Mouse (Mus musculus): Measurements from ENCODE around the gene Rnf225. TPM values are rescaled to one million over a fixed set of nuclear protein-coding genes. Genes with fewer than 3 reads are reported as not detected.
"Not testable (repeated sequence)": the region's sequence is repeated elsewhere in the genome, so short reads cannot be mapped to it uniquely, and the experiment has no call there.

Gene Rnf225
- total and polyA plus RNA-seq, 2 experiments, result 0.09 to 0.65 TPM

DNA sequence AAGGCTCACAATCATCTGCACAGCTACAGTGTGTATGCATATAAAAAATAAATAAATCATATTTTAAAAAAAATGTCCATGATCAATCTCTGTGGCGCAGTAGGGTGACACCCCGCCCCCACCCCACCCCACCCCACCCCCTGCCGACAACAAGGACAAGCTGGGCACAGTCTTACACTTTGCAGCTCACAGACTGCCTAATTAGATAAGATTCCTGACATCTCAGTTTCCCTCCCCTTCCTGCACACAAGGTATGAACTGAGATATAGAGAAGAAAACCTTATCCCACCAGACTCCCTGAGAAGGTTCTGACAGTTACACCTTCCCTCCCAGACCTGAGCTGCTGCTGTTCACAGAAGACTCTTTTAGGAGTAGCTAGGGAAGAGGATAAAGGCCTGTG is 7.6 kb downstream of the Rnf225 start:
- Histone ChIP-seq H3K4me1 (ENCODE audit: control insufficient read depth, insufficient read depth, low read length) (peaks cover 2% of the 10 kb centered on the region; the same call in 1 of the 2 replicates), H3K79me2 (ENCODE audit: control insufficient read depth, insufficient read depth, low read length) (no peaks in the 10 kb centered on the region), H3K4me3 (ENCODE audit: insufficient read depth, low read depth, low read length) (no peak overlapping the region), H3K36me3 (ENCODE audit: control insufficient read depth, insufficient read depth, low read length) (no peaks in the 10 kb centered on the region), H3K27me3 (ENCODE audit: control insufficient read depth, insufficient read depth, low read length) (no peaks in the 10 kb centered on the region), H3K27ac (replicated peaks; ENCODE audit: insufficient read depth, low read depth, low read length) (no peak overlapping the region), H3K9ac (ENCODE audit: low read depth, low read length) (no peak overlapping the region)
- DNase-seq (ENCODE audit: extremely low read depth, low read depth, low spot score), result no peak
- 79% methylated on average over 3 of the region's 3 CpGs for WGBS
- TF ChIP-seq CTCF (IDR thresholded peaks at IDR 0.05; ENCODE audit: low read depth, low read length), result no peak
- no peak for TF ChIP-seq POLR2A (IDR thresholded peaks at IDR 0.05; ENCODE audit: extremely low read depth, insufficient read depth, low read length)

DNA sequence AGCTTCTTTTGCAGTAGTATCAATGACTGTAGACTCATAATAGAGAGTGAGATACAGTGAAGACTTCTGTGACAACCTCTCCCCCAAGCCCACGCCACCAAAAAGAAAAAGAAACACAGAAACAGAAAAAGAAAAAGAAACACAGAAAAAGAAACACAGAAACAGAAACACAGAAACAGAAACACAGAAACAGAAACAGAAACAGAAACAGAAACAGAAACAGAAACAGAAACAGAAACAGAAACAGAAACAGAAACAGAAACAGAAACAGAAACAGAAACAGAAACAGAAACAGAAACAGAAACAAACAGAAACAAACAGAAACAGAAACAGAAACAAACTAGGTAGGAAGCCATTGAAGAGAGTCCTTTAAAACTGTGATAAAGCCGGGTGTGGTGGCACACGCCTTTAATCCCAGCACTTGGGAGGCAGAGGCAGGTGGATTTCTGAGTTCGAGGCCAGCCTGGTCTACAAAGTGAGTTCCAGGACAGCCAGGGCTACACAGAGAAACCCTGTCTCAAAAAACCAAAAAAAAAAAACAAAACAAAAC is 10.1 kb downstream of the Rnf225 start:
- not testable (repeated sequence) for H3K36me3 ChIP-seq (ENCODE audit: control insufficient read depth, insufficient read depth, low read length); DNase-seq (ENCODE audit: extremely low read depth, low read depth, low spot score); H3K79me2 ChIP-seq (ENCODE audit: control insufficient read depth, insufficient read depth, low read length); H3K4me1 ChIP-seq (ENCODE audit: control insufficient read depth, insufficient read depth, low read length); H3K4me3 ChIP-seq (ENCODE audit: insufficient read depth, low read depth, low read length); H3K27me3 ChIP-seq (ENCODE audit: control insufficient read depth, insufficient read depth, low read length); H3K9ac ChIP-seq (ENCODE audit: low read depth, low read length); H3K27ac ChIP-seq (replicated peaks; ENCODE audit: insufficient read depth, low read depth, low read length)
- WGBS, result 90% methylated on average over 4 of the region's 4 CpGs

DNA sequence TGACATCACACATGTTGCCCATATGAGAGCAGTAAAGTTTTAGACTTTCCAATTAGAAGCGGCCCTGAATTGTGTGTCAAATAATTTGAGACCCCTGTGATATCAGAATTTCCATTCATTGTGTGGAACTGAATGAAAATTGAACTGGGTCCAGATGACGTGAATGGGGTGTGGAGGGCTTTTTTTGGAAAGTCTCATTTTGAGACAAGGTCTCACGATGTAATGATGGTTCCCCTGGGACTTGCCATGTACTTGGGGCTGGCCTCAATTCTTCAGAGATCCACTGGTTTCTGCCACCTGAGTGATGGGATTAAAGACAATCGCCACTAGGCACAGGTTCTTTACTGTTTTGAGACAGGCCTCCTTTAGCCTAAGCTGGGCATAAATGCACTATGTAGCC is 13.4 kb downstream of the Rnf225 start:
- Histone ChIP-seq H3K9ac (ENCODE audit: low read depth, low read length) (no peak overlapping the region), H3K36me3 (ENCODE audit: control insufficient read depth, insufficient read depth, low read length) (no peaks in the 10 kb centered on the region), H3K79me2 (ENCODE audit: control insufficient read depth, insufficient read depth, low read length) (no peaks in the 10 kb centered on the region), H3K4me1 (ENCODE audit: control insufficient read depth, insufficient read depth, low read length) (no peaks in the 10 kb centered on the region), H3K4me3 (ENCODE audit: insufficient read depth, low read depth, low read length) (no peak overlapping the region), H3K27ac (replicated peaks; ENCODE audit: insufficient read depth, low read depth, low read length) (no peak overlapping the region), H3K27me3 (ENCODE audit: control insufficient read depth, insufficient read depth, low read length) (no peaks in the 10 kb centered on the region)
- DNase-seq (ENCODE audit: extremely low read depth, low read depth, low spot score), result no peak
- TF ChIP-seq POLR2A (IDR thresholded peaks at IDR 0.05; ENCODE audit: extremely low read depth, insufficient read depth, low read length), result no peak
- TF ChIP-seq CTCF (IDR thresholded peaks at IDR 0.05; ENCODE audit: low read depth, low read length), result no peak
- WGBS, result 90% methylated on average over 4 of the region's 4 CpGs

DNA sequence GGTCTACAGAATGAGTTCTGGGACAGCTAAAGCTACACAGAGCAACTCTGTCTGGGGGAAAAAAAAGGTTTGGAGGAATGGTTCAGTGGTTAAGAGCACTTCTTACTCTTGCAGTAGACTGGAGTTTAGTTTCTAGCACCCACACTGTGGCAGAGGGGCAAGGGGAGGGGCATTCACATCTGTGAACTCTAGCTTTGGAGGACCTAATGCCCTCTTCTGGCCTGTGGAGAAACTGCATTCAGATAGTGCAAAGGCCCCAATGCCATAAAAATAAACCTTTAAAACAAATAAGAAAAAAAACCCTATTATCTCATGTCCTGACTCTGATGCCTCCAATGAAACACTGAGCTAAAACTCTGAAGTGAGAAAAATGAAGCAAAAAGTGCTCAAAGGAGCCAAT is 16.3 kb downstream of the Rnf225 start:
- no peaks in the 10 kb centered on the region for H3K36me3 ChIP-seq (ENCODE audit: control insufficient read depth, insufficient read depth, low read length)
- H3K4me3 ChIP-seq (ENCODE audit: insufficient read depth, low read depth, low read length), result no peak overlapping the region
- no peaks in the 10 kb centered on the region for H3K79me2 ChIP-seq (ENCODE audit: control insufficient read depth, insufficient read depth, low read length)
- H3K4me1 ChIP-seq (ENCODE audit: control insufficient read depth, insufficient read depth, low read length), result no peaks in the 10 kb centered on the region
- no peak overlapping the region for H3K27ac ChIP-seq (replicated peaks; ENCODE audit: insufficient read depth, low read depth, low read length)
- no peaks in the 10 kb centered on the region for H3K27me3 ChIP-seq (ENCODE audit: control insufficient read depth, insufficient read depth, low read length)
- peak; percentile 25 for DNase-seq (ENCODE audit: extremely low read depth, low read depth, low spot score)
- H3K9ac ChIP-seq (ENCODE audit: low read depth, low read length), result no peak overlapping the region
- no peak for TF ChIP-seq POLR2A (IDR thresholded peaks at IDR 0.05; ENCODE audit: extremely low read depth, insufficient read depth, low read length)
- TF ChIP-seq CTCF (IDR thresholded peaks at IDR 0.05; ENCODE audit: low read depth, low read length), result peak; percentile 39

DNA sequence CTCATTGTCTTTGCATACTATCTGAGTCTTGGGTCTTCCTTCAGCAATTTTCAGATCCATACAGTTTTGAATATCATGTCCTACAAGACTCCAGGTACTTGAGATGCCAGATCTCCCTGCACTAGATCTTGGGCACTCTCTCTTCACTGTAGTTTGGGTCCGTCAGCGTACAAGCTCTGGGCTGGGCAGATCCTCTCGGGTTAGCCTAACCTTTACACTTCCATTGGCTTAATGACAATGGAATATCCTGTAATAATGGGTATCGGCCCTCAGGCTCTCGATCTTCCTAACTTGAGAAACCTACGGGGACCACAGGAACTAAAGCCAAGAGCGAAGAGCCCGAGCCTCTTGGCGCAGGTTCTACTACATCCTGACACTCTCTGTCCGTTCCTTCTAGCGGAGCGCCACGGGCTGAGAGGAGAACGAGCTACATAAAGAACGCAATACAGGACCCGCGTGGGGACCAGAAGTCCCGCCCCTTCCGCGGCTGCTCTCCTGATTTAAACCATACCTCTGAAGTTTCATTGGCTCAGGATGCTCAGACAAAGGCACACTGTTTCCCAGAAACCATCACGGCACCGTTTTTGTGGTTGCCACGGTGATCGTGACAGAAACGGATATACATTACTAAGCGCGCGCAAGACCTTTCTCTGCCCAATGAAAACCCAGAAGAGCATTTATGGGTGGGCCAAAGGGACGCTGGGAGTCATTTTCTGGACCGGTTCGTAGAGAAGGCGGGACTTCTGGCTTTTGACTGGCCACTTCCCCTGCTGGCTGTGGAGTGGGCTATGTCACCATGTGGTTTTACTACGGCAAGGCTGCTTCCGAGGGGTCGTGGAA is 22.0 kb downstream of the Rnf225 start:
- Histone ChIP-seq H3K9ac (ENCODE audit: low read depth, low read length) (peak overlapping the region; percentile 44), H3K4me3 (ENCODE audit: insufficient read depth, low read depth, low read length) (peak overlapping the region; percentile 44), H3K36me3 (ENCODE audit: control insufficient read depth, insufficient read depth, low read length) (no peaks in the 10 kb centered on the region), H3K4me1 (ENCODE audit: control insufficient read depth, insufficient read depth, low read length) (peaks cover 2% of the 10 kb centered on the region), H3K27me3 (ENCODE audit: control insufficient read depth, insufficient read depth, low read length) (no peaks in the 10 kb centered on the region), H3K27ac (replicated peaks; ENCODE audit: insufficient read depth, low read depth, low read length) (peak overlapping the region; percentile 25), H3K79me2 (ENCODE audit: control insufficient read depth, insufficient read depth, low read length) (no peaks in the 10 kb centered on the region)
- TF ChIP-seq POLR2A (IDR thresholded peaks at IDR 0.05; ENCODE audit: extremely low read depth, insufficient read depth, low read length) (no peak), CTCF (IDR thresholded peaks at IDR 0.05; ENCODE audit: low read depth, low read length) (no peak)
- DNase-seq (ENCODE audit: extremely low read depth, low read depth, low spot score), result peak; percentile 81
- 11% methylated on average over 35 of the region's 35 CpGs for WGBS

DNA sequence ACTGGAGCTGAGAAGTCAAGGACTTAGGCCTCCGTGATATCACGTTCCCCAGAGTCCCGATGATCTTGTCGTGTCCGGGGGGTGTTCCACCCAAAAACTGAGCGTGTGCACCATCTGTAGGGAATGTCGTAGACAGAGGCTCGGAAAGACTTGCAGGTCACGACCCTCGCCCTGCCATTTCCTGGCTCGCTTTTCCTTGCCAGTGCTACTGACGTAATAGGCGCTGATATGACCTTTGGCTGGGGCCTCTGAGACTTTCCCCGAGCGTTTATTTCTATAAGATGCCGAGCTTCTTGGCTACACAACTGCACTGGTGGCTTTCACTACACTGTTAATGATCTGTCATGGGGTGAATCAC is 22.6 kb downstream of the Rnf225 start:
- Histone ChIP-seq H3K27ac (replicated peaks; ENCODE audit: insufficient read depth, low read depth, low read length) (peak overlapping the region; percentile 25), H3K9ac (ENCODE audit: low read depth, low read length) (peak overlapping the region; percentile 34), H3K4me3 (ENCODE audit: insufficient read depth, low read depth, low read length) (peak overlapping the region; percentile 44), H3K36me3 (ENCODE audit: control insufficient read depth, insufficient read depth, low read length) (no peaks in the 10 kb centered on the region), H3K79me2 (ENCODE audit: control insufficient read depth, insufficient read depth, low read length) (no peaks in the 10 kb centered on the region), H3K4me1 (ENCODE audit: control insufficient read depth, insufficient read depth, low read length) (peaks cover 2% of the 10 kb centered on the region), H3K27me3 (ENCODE audit: control insufficient read depth, insufficient read depth, low read length) (no peaks in the 10 kb centered on the region)
- DNase-seq (ENCODE audit: extremely low read depth, low read depth, low spot score), result peak; percentile 53
- TF ChIP-seq CTCF (IDR thresholded peaks at IDR 0.05; ENCODE audit: low read depth, low read length), result no peak
- no peak for TF ChIP-seq POLR2A (IDR thresholded peaks at IDR 0.05; ENCODE audit: extremely low read depth, insufficient read depth, low read length)
- WGBS, result under 1% methylated on average over 16 of the region's 16 CpGs
